Mouse (Mus musculus) liver, postnatal 0 days (tissue): ENCODE measurements around the gene Dock8. TPM values are rescaled to one million over a fixed set of nuclear protein-coding genes. Genes with fewer than 3 reads are reported as not detected.

Source experiments
- ATAC-seq: fragments of 200-750 bp; cut with Nextera tagmentation; 2 replicates; pipeline ENCODE4 v1.8.0; 2017; ENCODE audit warnings: mild to moderate bottlenecking, moderate library complexity
- DNase-seq: peaks from one replicate; pipeline ENCODE4 v3.0.0-alpha.2; 2016
- H3K27ac ChIP-seq: fragments of 300-500 bp; sonication (generic); 2 replicates; pipeline ENCODE4 v1.5.1; 2014; ENCODE audit warnings: antibody characterized with exemption, moderate library complexity, mild to moderate bottlenecking, low read depth
- H3K27me3 ChIP-seq: fragments of 300-500 bp; sonication (generic); 2 replicates; pipeline ENCODE4 v1.6.1; 2014; ENCODE audit warnings: low read length, control low read depth, mixed read lengths; ENCODE audit not compliant: insufficient read depth
- H3K36me3 ChIP-seq: fragments of 300-500 bp; sonication (generic); replicated peaks from 2 replicates; pipeline ENCODE4 v1.6.1; 2014; ENCODE audit warnings: mild to moderate bottlenecking, control low read depth, low read length, moderate library complexity, mixed read lengths; ENCODE audit not compliant: insufficient read depth
- H3K4me1 ChIP-seq: fragments of 300-500 bp; sonication (generic); 2 replicates; pipeline ENCODE4 v1.6.1; 2014; ENCODE audit warnings: antibody characterized with exemption, mild to moderate bottlenecking, control low read depth; ENCODE audit not compliant: insufficient read depth
- H3K4me2 ChIP-seq: fragments of 300-500 bp; sonication (generic); 2 replicates; pipeline ENCODE4 v1.6.1; 2014; ENCODE audit warnings: low read depth, mild to moderate bottlenecking, low read length, moderate library complexity, mixed read lengths
- H3K4me3 ChIP-seq: fragments of 300-500 bp; sonication (generic); 2 replicates; pipeline ENCODE4 v1.5.1; 2014; ENCODE audit warnings: low read depth, low read length
- H3K9ac ChIP-seq: fragments of 300-500 bp; sonication (generic); replicated peaks from 2 replicates; pipeline ENCODE4 v1.6.1; 2014; ENCODE audit warnings: mild to moderate bottlenecking, moderate library complexity
- H3K9me3 ChIP-seq: fragments of 300-500 bp; sonication (generic); 2 replicates; pipeline ENCODE4 v1.6.1; 2016; ENCODE audit warnings: mild to moderate bottlenecking, control low read depth, low read length, mixed read lengths
- CTCF ChIP-seq: sonication (generic); IDR thresholded peaks from 2 replicates; pipeline ENCODE4 v1.5.1; 2016; ENCODE audit warnings: antibody characterized with exemption, low read depth
- EP300 ChIP-seq: IDR thresholded peaks from 2 replicates; pipeline ENCODE4 v1.6.1; 2016; ENCODE audit warnings: antibody characterized with exemption, low read depth, mild to moderate bottlenecking
- WGBS: fragments of 180-500 bp; shearing (Covaris S2); extraction: QIAGEN DNeasy Blood & Tissue Kit; methylation state at CpG from one replicate; pipeline ENCODE4 v1.1.7; 2014; ENCODE audit not compliant: insufficient replicate concordance; 5-methylcytosine and 5-hydroxymethylcytosine counted together
- polyA plus RNA-seq: library from polyadenylated mRNA; unstranded; fragments of >200 nt; fragmentation: Nextera tagmentation; extraction: Ambion mirVana; gene quantifications from 2 replicates; pipeline ENCODE4 v1.2.1, GENCODE M21; 2015

The Dock8 gene
- polyA plus RNA-seq, 1 experiment from 2014 or later: 12.5 TPM

- under 1% methylated on average over 76 of the region's 76 CpGs for WGBS
- ATAC-seq (peak; percentile 89), DNase-seq (peak; percentile 67)
- H3K27me3 ChIP-seq: peaks cover 36% of the 10 kb centered on the region
- peak within 1 kb of the TSS; percentile 38; the same call in 1 of the 2 replicates for H3K9ac ChIP-seq
- no peaks in the 10 kb centered on the region for H3K36me3 ChIP-seq
- H3K4me3 ChIP-seq: peak within 1 kb of the TSS; percentile 60
- peak within 1 kb of the TSS; percentile 93 for H3K4me2 ChIP-seq
- TF ChIP-seq EP300: no peak
- TF ChIP-seq CTCF: no peak
- no peak within 1 kb of the TSS for H3K27ac ChIP-seq
- H3K4me1 ChIP-seq: peaks cover 8% of the 10 kb centered on the region; the same call in 1 of the 2 replicates
- no peaks in the 10 kb centered on the region for H3K9me3 ChIP-seq
Observed at GRCm38 (mm10) chr19:25236596-25237491, 237.5 kb downstream of the Dock8 start, which contains the start of gene Kank1. Gene Kank1, plus strand, starts transcription at chr19:25236975.

GRCm38 (mm10) chr19:25237492-25238040 is 238.2 kb downstream of the Dock8 start:
- ATAC-seq (peak; percentile 49), DNase-seq (peak; percentile 57)
- Histone ChIP-seq H3K27ac (no peak overlapping the region), H3K4me3 (peak overlapping the region; percentile 60), H3K9ac (peak overlapping the region; percentile 38; the same call in 1 of the 2 replicates), H3K36me3 (no peaks in the 10 kb centered on the region), H3K27me3 (peaks cover 36% of the 10 kb centered on the region), H3K9me3 (no peaks in the 10 kb centered on the region), H3K4me1 (peaks cover 8% of the 10 kb centered on the region; the same call in 1 of the 2 replicates), H3K4me2 (peak overlapping the region; percentile 93)
- TF ChIP-seq CTCF (peak; percentile 42), EP300 (no peak)
- under 1% methylated on average over 35 of the region's 35 CpGs for WGBS

GRCm38 (mm10) chr19:25238121-25238520 is 238.8 kb downstream of the Dock8 start:
- no peaks in the 10 kb centered on the region for H3K9me3 ChIP-seq
- H3K4me3 ChIP-seq: peak overlapping the region; percentile 60; the same call in 1 of the 2 replicates
- H3K36me3 ChIP-seq: no peaks in the 10 kb centered on the region
- no peak for DNase-seq
- no peak for ATAC-seq
- TF ChIP-seq CTCF: no peak
- no peak for TF ChIP-seq EP300
- peak overlapping the region; percentile 93 for H3K4me2 ChIP-seq
- peaks cover 8% of the 10 kb centered on the region; the same call in 1 of the 2 replicates for H3K4me1 ChIP-seq
- WGBS: 7% methylated on average over 13 of the region's 13 CpGs
- peaks cover 36% of the 10 kb centered on the region for H3K27me3 ChIP-seq
- no peak overlapping the region for H3K9ac ChIP-seq
- H3K27ac ChIP-seq: no peak overlapping the region

GRCm38 (mm10) chr19:25243566-25243965 is 244.2 kb downstream of the Dock8 start:
- Histone ChIP-seq H3K9ac (no peak overlapping the region), H3K4me2 (no peak overlapping the region), H3K27ac (no peak overlapping the region), H3K4me1 (no peaks in the 10 kb centered on the region), H3K9me3 (no peaks in the 10 kb centered on the region), H3K27me3 (0 out of 2 replicates have a peak, but pooled peaks cover 3% of the 10 kb centered on the region), H3K36me3 (no peaks in the 10 kb centered on the region), H3K4me3 (no peak overlapping the region)
- DNase-seq: no peak
- no peak for TF ChIP-seq EP300
- TF ChIP-seq CTCF: no peak
- WGBS: 70% methylated on average over 4 of the region's 4 CpGs
- ATAC-seq: no peak

GRCm38 (mm10) chr19:25246062-25246461 is 246.7 kb downstream of the Dock8 start:
- Histone ChIP-seq H3K9me3 (no peaks in the 10 kb centered on the region), H3K4me3 (no peak overlapping the region), H3K4me1 (no peaks in the 10 kb centered on the region), H3K4me2 (no peak overlapping the region), H3K9ac (no peak overlapping the region), H3K36me3 (no peaks in the 10 kb centered on the region), H3K27ac (no peak overlapping the region), H3K27me3 (no peaks in the 10 kb centered on the region)
- DNase-seq (no peak), ATAC-seq (no peak)
- TF ChIP-seq CTCF (no peak), EP300 (no peak)
- 77% methylated on average over 8 of the region's 8 CpGs for WGBS

- WGBS: 82% methylated on average over 14 of the region's 14 CpGs
- Histone ChIP-seq H3K4me3 (no peak overlapping the region), H3K9ac (no peak overlapping the region), H3K9me3 (no peaks in the 10 kb centered on the region), H3K4me1 (no peaks in the 10 kb centered on the region), H3K4me2 (no peak overlapping the region), H3K27ac (no peak overlapping the region), H3K27me3 (no peaks in the 10 kb centered on the region), H3K36me3 (no peaks in the 10 kb centered on the region)
- ATAC-seq: no peak
- TF ChIP-seq CTCF (no peak), EP300 (no peak)
- DNase-seq: no peak
Observed at GRCm38 (mm10) chr19:25247858-25248552, 248.7 kb downstream of the Dock8 start.
